ENCODE assay signal across 11 mouse cellular contexts in genomic region chr15:89454857-89455256, GRCm38 (mm10). TPM values are rescaled to one million over a fixed set of nuclear protein-coding genes. Genes with fewer than 3 reads are reported as not detected.
DNase-seq lines count a peak whose midpoint lies in the region; ATAC-seq and TF ChIP-seq lines count a peak whose summit lies in the region.
"Had no signal": no experiment of that assay in that cellular context is flagged by ENCODE, and none has a peak within 500 bp of the region (broad histone marks: within the 10 kb centered on the region; RNA-seq: fewer than 3 reads in every experiment).

No protein-coding gene starts in this region.

- H3K27me3 ChIP-seq in intestine, embryonic 14.5 days (replicated peaks; ENCODE audit: control insufficient read depth, insufficient read depth, low read length) = peaks cover 13% of the 10 kb centered on the region
- H3K27me3 ChIP-seq in intestine, postnatal 0 days (replicated peaks; ENCODE audit: control insufficient read depth, insufficient read depth, low read length) = peaks cover 28% of the 10 kb centered on the region
- peaks cover 12% of the 10 kb centered on the region for H3K27me3 ChIP-seq in forebrain, embryonic 13.5 days
- H3K27me3 ChIP-seq in limb, embryonic 12.5 days = peaks cover 57% of the 10 kb centered on the region
- H3K27me3 ChIP-seq in stomach, embryonic 14.5 days (ENCODE audit: control insufficient read depth, insufficient read depth, low read length) = 0 out of 2 replicates have a peak, but pooled peaks cover 4% of the 10 kb centered on the region

- H3K4me3 ChIP-seq in intestine, embryonic 14.5 days (ENCODE audit: low read depth, low read length) = no peak overlapping the region
- H3K4me3 ChIP-seq in intestine, postnatal 0 days (ENCODE audit: low read depth, low read length) = no peak overlapping the region
- H3K4me3 ChIP-seq in forebrain, embryonic 13.5 days = peak overlapping the region; percentile 85
- peak overlapping the region; percentile 56; the same call in 1 of the 2 replicates for H3K4me3 ChIP-seq in limb, embryonic 12.5 days (replicated peaks)
- H3K4me3 ChIP-seq in stomach, embryonic 14.5 days (ENCODE audit: low read depth, low read length) = no peak overlapping the region

- no peaks in the 10 kb centered on the region for H3K36me3 ChIP-seq in intestine, embryonic 14.5 days (ENCODE audit: control insufficient read depth, insufficient read depth, low read length)
- no peaks in the 10 kb centered on the region for H3K36me3 ChIP-seq in intestine, postnatal 0 days (ENCODE audit: control insufficient read depth, insufficient read depth)
- H3K36me3 ChIP-seq in forebrain, embryonic 13.5 days (ENCODE audit: poor library complexity, severe bottlenecking) = peaks cover 36% of the 10 kb centered on the region
- H3K36me3 ChIP-seq in limb, embryonic 12.5 days = no peaks in the 10 kb centered on the region
- H3K36me3 ChIP-seq in stomach, embryonic 14.5 days (ENCODE audit: control insufficient read depth, insufficient read depth, low read length) = no peaks in the 10 kb centered on the region
- H3K36me3 ChIP-seq: liver, embryonic 13.5 days had no signal

- 0 out of 2 replicates have a peak, but pooled peaks cover 3% of the 10 kb centered on the region for H3K4me1 ChIP-seq in intestine, embryonic 14.5 days (replicated peaks; ENCODE audit: control insufficient read depth, insufficient read depth, low read length)
- H3K4me1 ChIP-seq in intestine, postnatal 0 days (replicated peaks; ENCODE audit: control insufficient read depth, insufficient read depth, low read length) = no peaks in the 10 kb centered on the region
- peaks cover 26% of the 10 kb centered on the region for H3K4me1 ChIP-seq in forebrain, embryonic 13.5 days
- peaks cover 14% of the 10 kb centered on the region for H3K4me1 ChIP-seq in limb, embryonic 12.5 days (replicated peaks)
- H3K4me1 ChIP-seq in stomach, embryonic 14.5 days (ENCODE audit: control insufficient read depth, insufficient read depth, low read length) = peaks cover 5% of the 10 kb centered on the region; the same call in 1 of the 2 replicates

- no peak for TF ChIP-seq CTCF in intestine, postnatal 0 days (IDR thresholded peaks at IDR 0.05; ENCODE audit: low read depth)

- H3K9me3 ChIP-seq in intestine, embryonic 14.5 days (ENCODE audit: control insufficient read depth, low read length) = no peaks in the 10 kb centered on the region
- H3K9me3 ChIP-seq in intestine, postnatal 0 days (ENCODE audit: control insufficient read depth) = no peaks in the 10 kb centered on the region
- H3K9me3 ChIP-seq in forebrain, embryonic 13.5 days (replicated peaks) = no peaks in the 10 kb centered on the region
- H3K9me3 ChIP-seq in limb, embryonic 12.5 days = no peaks in the 10 kb centered on the region
- H3K9me3 ChIP-seq in stomach, embryonic 14.5 days (ENCODE audit: control insufficient read depth, low read depth, low read length) = no peaks in the 10 kb centered on the region
- H3K9me3 ChIP-seq: liver, embryonic 13.5 days had no signal

- no peak for ATAC-seq in intestine, embryonic 14.5 days (replicated peaks; ENCODE audit: low FRiP score, low TSS enrichment, low read depth)
- ATAC-seq in intestine, postnatal 0 days = no peak
- peak; percentile 36 for ATAC-seq in forebrain, embryonic 13.5 days
- ATAC-seq in limb, embryonic 12.5 days (ENCODE audit: insufficient number of reproducible peaks, insufficient read depth, low FRiP score, low TSS enrichment, low read depth) = no peak
- ATAC-seq in stomach, embryonic 14.5 days (ENCODE audit: insufficient number of reproducible peaks, insufficient read depth, low FRiP score, low read depth) = no peak
- ATAC-seq in erythroblast, adult 5-6 weeks (replicated peaks; ENCODE audit: low FRiP score, poor library complexity, severe bottlenecking) = no peak

- no peak overlapping the region for H3K27ac ChIP-seq in intestine, embryonic 14.5 days (ENCODE audit: low read depth)
- H3K27ac ChIP-seq in intestine, postnatal 0 days (ENCODE audit: low read depth, low read length) = no peak overlapping the region
- H3K27ac ChIP-seq in forebrain, embryonic 13.5 days = peak overlapping the region; percentile 31; the same call in 1 of the 2 replicates
- H3K27ac ChIP-seq in limb, embryonic 12.5 days = no peak overlapping the region
- no peak overlapping the region for H3K27ac ChIP-seq in stomach, embryonic 14.5 days (ENCODE audit: low read length)
- H3K27ac ChIP-seq: liver, embryonic 13.5 days had no signal

- no peak overlapping the region for H3K9ac ChIP-seq in intestine, embryonic 14.5 days (ENCODE audit: low read length)
- H3K9ac ChIP-seq in intestine, postnatal 0 days (ENCODE audit: low read depth, low read length) = no peak overlapping the region
- peak overlapping the region; percentile 88 for H3K9ac ChIP-seq in forebrain, embryonic 13.5 days
- H3K9ac ChIP-seq in limb, embryonic 12.5 days (replicated peaks) = no peak overlapping the region
- H3K9ac ChIP-seq in stomach, embryonic 14.5 days (replicated peaks; ENCODE audit: low read depth, low read length) = no peak overlapping the region
- H3K9ac ChIP-seq: liver, embryonic 13.5 days had no signal

- peak overlapping the region; percentile 66 for H3K4me2 ChIP-seq in intestine, embryonic 14.5 days (ENCODE audit: low read length)
- no peak overlapping the region for H3K4me2 ChIP-seq in intestine, postnatal 0 days (replicated peaks; ENCODE audit: low read depth)
- H3K4me2 ChIP-seq in forebrain, embryonic 13.5 days = peak overlapping the region; percentile 88
- H3K4me2 ChIP-seq in limb, embryonic 12.5 days = peak overlapping the region; percentile 96
- H3K4me2 ChIP-seq in stomach, embryonic 14.5 days (replicated peaks; ENCODE audit: low read depth, low read length) = peak overlapping the region; percentile 92; the same call in 1 of the 2 replicates

- no peak for DNase-seq in intestine, embryonic 14.5 days (ENCODE audit: low spot score)
- no peak for DNase-seq in right cerebral cortex, postnatal 36 days (ENCODE audit: low spot score in 2 of 2)
- DNase-seq in adrenal gland, adult 2 months = no peak
- DNase-seq: liver, embryonic 13.5 days; thymus, adult 18-20 months had no signal

- WGBS in intestine, embryonic 14.5 days = 22% methylated on average over 5 of the region's 6 CpGs
- 48% methylated on average over 4 of the region's 6 CpGs for WGBS in intestine, postnatal 0 days
- 7% methylated on average over 4 of the region's 6 CpGs for WGBS in forebrain, embryonic 13.5 days
- 22% methylated on average over 4 of the region's 6 CpGs for WGBS in limb, embryonic 12.5 days
- 30% methylated on average over 5 of the region's 6 CpGs for WGBS in stomach, embryonic 14.5 days

RNA-seq across cellular contexts. Expression of gene Mapk8ip2, which starts 1.1 kb away (rescaled TPM):
- 5.1 TPM in 2 replicates for polyA plus RNA-seq in intestine, embryonic 14.5 days (2014; fragmentation: Nextera tagmentation; extraction: Ambion mirVana)
- 1.9 and 2.0 TPM in 2 replicates for polyA plus RNA-seq in intestine, postnatal 0 days (2015; fragmentation: Nextera tagmentation; extraction: Ambion mirVana)
- 47.3 and 53.2 TPM in 2 replicates for polyA plus RNA-seq in forebrain, embryonic 13.5 days (2015; fragmentation: Nextera tagmentation; extraction: Ambion mirVana)
- 2.0 and 2.1 TPM in 2 replicates for polyA plus RNA-seq in limb, embryonic 12.5 days (2016; fragmentation: Nextera tagmentation; extraction: Ambion mirVana)
- 3.1 and 4.0 TPM in 2 replicates for polyA plus RNA-seq in stomach, embryonic 14.5 days (2014; fragmentation: Nextera tagmentation; extraction: Ambion mirVana)
- total RNA-seq in erythroblast, adult 5-6 weeks (2015; ENCODE audit: low replicate concordance) = 0.19 and 0.21 TPM in 2 replicates
- total RNA-seq in erythroblast, adult 5-6 weeks (2017; ENCODE audit: low replicate concordance) = 0.14 and 0.34 TPM in 2 replicates
- total RNA-seq in adrenal gland, adult 2 months (2021) = 10 to 100 TPM in 1 of 2 experiments, 1 to 10 TPM in 1; 8.7 to 10.5 TPM
- polyA plus RNA-seq in adrenal gland, adult 2 months (2012; rRNA removed) = 4.4 and 7.1 TPM in 2 replicates
- total RNA-seq: megakaryocyte progenitor cell, adult 5-6 weeks had no signal

RNA-seq across cellular contexts. Expression of gene Arsa, which starts 22.4 kb away (rescaled TPM):
- 14.4 and 15.4 TPM in 2 replicates for polyA plus RNA-seq in intestine, embryonic 14.5 days (2014; fragmentation: Nextera tagmentation; extraction: Ambion mirVana)
- polyA plus RNA-seq in intestine, postnatal 0 days (2015; fragmentation: Nextera tagmentation; extraction: Ambion mirVana) = 32.0 and 36.2 TPM in 2 replicates
- 12.7 and 13.7 TPM in 2 replicates for polyA plus RNA-seq in forebrain, embryonic 13.5 days (2015; fragmentation: Nextera tagmentation; extraction: Ambion mirVana)
- 15.2 and 15.6 TPM in 2 replicates for polyA plus RNA-seq in limb, embryonic 12.5 days (2016; fragmentation: Nextera tagmentation; extraction: Ambion mirVana)
- 14.8 and 16.7 TPM in 2 replicates for polyA plus RNA-seq in stomach, embryonic 14.5 days (2014; fragmentation: Nextera tagmentation; extraction: Ambion mirVana)
- 0.42 TPM in 1 of 2 replicates, not detected in the other for total RNA-seq in erythroblast, adult 5-6 weeks (2015; ENCODE audit: low replicate concordance)
- total RNA-seq in erythroblast, adult 5-6 weeks (2017; ENCODE audit: low replicate concordance) = 1.5 and 2.2 TPM in 2 replicates
- total RNA-seq in adrenal gland, adult 2 months (2021) = 10 to 100 TPM; 16.6 to 24.5 TPM
- 57.6 and 67.8 TPM in 2 replicates for polyA plus RNA-seq in adrenal gland, adult 2 months (2012; rRNA removed)

RNA-seq across cellular contexts. Expression of gene Chkb, which starts 25.1 kb away (rescaled TPM):
- polyA plus RNA-seq in intestine, embryonic 14.5 days (2014; fragmentation: Nextera tagmentation; extraction: Ambion mirVana) = 46.3 and 49.7 TPM in 2 replicates
- 85.8 and 92.3 TPM in 2 replicates for polyA plus RNA-seq in intestine, postnatal 0 days (2015; fragmentation: Nextera tagmentation; extraction: Ambion mirVana)
- polyA plus RNA-seq in forebrain, embryonic 13.5 days (2015; fragmentation: Nextera tagmentation; extraction: Ambion mirVana) = 67.3 and 70.9 TPM in 2 replicates
- 59.2 and 61.8 TPM in 2 replicates for polyA plus RNA-seq in limb, embryonic 12.5 days (2016; fragmentation: Nextera tagmentation; extraction: Ambion mirVana)
- polyA plus RNA-seq in stomach, embryonic 14.5 days (2014; fragmentation: Nextera tagmentation; extraction: Ambion mirVana) = 52.2 and 54.5 TPM in 2 replicates
- total RNA-seq in erythroblast, adult 5-6 weeks (2015; ENCODE audit: low replicate concordance) = 82.0 and 92.2 TPM in 2 replicates
- 28.6 and 30.9 TPM in 2 replicates for total RNA-seq in erythroblast, adult 5-6 weeks (2017; ENCODE audit: low replicate concordance)
- 10 to 100 TPM; 50.7 to 66.8 TPM for total RNA-seq in adrenal gland, adult 2 months (2021)
- 39.4 and 52.6 TPM in 2 replicates for polyA plus RNA-seq in adrenal gland, adult 2 months (2012; rRNA removed)

RNA-seq across cellular contexts. Expression of gene Gm44502, which starts 25.4 kb away (rescaled TPM):
- polyA plus RNA-seq in intestine, embryonic 14.5 days (2014; fragmentation: Nextera tagmentation; extraction: Ambion mirVana) = not detected in 2 replicates
- polyA plus RNA-seq in intestine, postnatal 0 days (2015; fragmentation: Nextera tagmentation; extraction: Ambion mirVana) = not detected in 2 replicates
- 0.16 TPM in 1 of 2 replicates, not detected in the other for polyA plus RNA-seq in forebrain, embryonic 13.5 days (2015; fragmentation: Nextera tagmentation; extraction: Ambion mirVana)
- polyA plus RNA-seq in limb, embryonic 12.5 days (2016; fragmentation: Nextera tagmentation; extraction: Ambion mirVana) = not detected in 2 replicates
- polyA plus RNA-seq in stomach, embryonic 14.5 days (2014; fragmentation: Nextera tagmentation; extraction: Ambion mirVana) = not detected in 2 replicates
- not detected in 2 replicates for total RNA-seq in erythroblast, adult 5-6 weeks (2015; ENCODE audit: low replicate concordance)
- total RNA-seq in erythroblast, adult 5-6 weeks (2017; ENCODE audit: low replicate concordance) = 0.14 TPM in 1 of 2 replicates, not detected in the other
- 1 to 10 TPM in 1 of 2 experiments, not detected in 1; 5.8 TPM for total RNA-seq in adrenal gland, adult 2 months (2021)
- polyA plus RNA-seq in adrenal gland, adult 2 months (2012; rRNA removed) = 8.2 and 10.6 TPM in 2 replicates

RNA-seq across cellular contexts. Expression of gene C730034F03Rik, which starts 25.5 kb away (rescaled TPM):
- 1.7 and 2.2 TPM in 2 replicates for polyA plus RNA-seq in intestine, embryonic 14.5 days (2014; fragmentation: Nextera tagmentation; extraction: Ambion mirVana)
- 1.1 and 1.3 TPM in 2 replicates for polyA plus RNA-seq in intestine, postnatal 0 days (2015; fragmentation: Nextera tagmentation; extraction: Ambion mirVana)
- polyA plus RNA-seq in forebrain, embryonic 13.5 days (2015; fragmentation: Nextera tagmentation; extraction: Ambion mirVana) = 5.3 and 6.7 TPM in 2 replicates
- polyA plus RNA-seq in limb, embryonic 12.5 days (2016; fragmentation: Nextera tagmentation; extraction: Ambion mirVana) = 3.6 and 3.8 TPM in 2 replicates
- 2.4 and 3.5 TPM in 2 replicates for polyA plus RNA-seq in stomach, embryonic 14.5 days (2014; fragmentation: Nextera tagmentation; extraction: Ambion mirVana)
- total RNA-seq in erythroblast, adult 5-6 weeks (2015; ENCODE audit: low replicate concordance) = 0.58 and 1.0 TPM in 2 replicates
- total RNA-seq in erythroblast, adult 5-6 weeks (2017; ENCODE audit: low replicate concordance) = 1.4 and 5.3 TPM in 2 replicates
- 1 to 10 TPM in 1 of 2 experiments, under 1 TPM in 1; 0.95 to 2.3 TPM for total RNA-seq in adrenal gland, adult 2 months (2021)
- 0.29 and 0.52 TPM in 2 replicates for polyA plus RNA-seq in adrenal gland, adult 2 months (2012; rRNA removed)

Comparison
In these comparisons a context has a peak if more than half of its experiments do, and no peak if none do; other contexts are left out.
1. H3K4me3 ChIP-seq: peak in forebrain, embryonic 13.5 days (single experiment) and limb, embryonic 12.5 days (single experiment); none in intestine, embryonic 14.5 days (single experiment), intestine, postnatal 0 days (single experiment) and stomach, embryonic 14.5 days (single experiment).